Mouse (Mus musculus) liver, embryonic 11.5 days (tissue): ENCODE measurements around the gene Ier3. TPM values are rescaled to one million over a fixed set of nuclear protein-coding genes. Genes with fewer than 3 reads are reported as not detected.

Source experiments
- ATAC-seq: fragments of 200-750 bp; cut with Nextera tagmentation; replicated peaks from 2 replicates; pipeline ENCODE4 v1.8.0; 2017; ENCODE audit warnings: moderate number of reproducible peaks, mild to moderate bottlenecking, moderate TSS enrichment, moderate library complexity; ENCODE audit not compliant: low FRiP score
- DNase-seq: peaks from one replicate; pipeline ENCODE4 v3.0.0-alpha.2; 2017; ENCODE audit warnings: low spot score
- H3K27ac ChIP-seq: fragments of 300-500 bp; sonication (generic); 2 replicates; pipeline ENCODE4 v1.5.1; 2014; ENCODE audit warnings: mild to moderate bottlenecking, low read depth, low read length, control low read depth
- H3K27me3 ChIP-seq: fragments of 300-500 bp; sonication (generic); replicated peaks from 2 replicates; pipeline ENCODE4 v1.6.1; 2014; ENCODE audit warnings: low read length, mixed read lengths; ENCODE audit not compliant: control insufficient read depth, insufficient read depth
- H3K36me3 ChIP-seq: fragments of 300-500 bp; sonication (generic); 2 replicates; pipeline ENCODE4 v1.6.1; 2014; ENCODE audit warnings: mild to moderate bottlenecking, low read length, moderate library complexity, mixed read lengths; ENCODE audit not compliant: control insufficient read depth, insufficient read depth
- H3K4me1 ChIP-seq: fragments of 300-500 bp; sonication (generic); replicated peaks from 2 replicates; pipeline ENCODE4 v1.6.1; 2014; ENCODE audit warnings: low read length, mixed read lengths; ENCODE audit not compliant: control insufficient read depth, insufficient read depth
- H3K4me2 ChIP-seq: fragments of 300-500 bp; sonication (generic); 2 replicates; pipeline ENCODE4 v1.6.1; 2014; ENCODE audit warnings: mild to moderate bottlenecking, control low read depth, moderate library complexity
- H3K4me3 ChIP-seq: fragments of 300-500 bp; sonication (generic); 2 replicates; pipeline ENCODE4 v1.5.1; 2014; ENCODE audit warnings: low read depth, low read length, control low read depth
- H3K9ac ChIP-seq: fragments of 300-500 bp; sonication (generic); 2 replicates; pipeline ENCODE4 v1.6.1; 2014; ENCODE audit warnings: low read depth, low read length, control low read depth
- H3K9me3 ChIP-seq: fragments of 300-500 bp; sonication (generic); 2 replicates; pipeline ENCODE4 v1.6.1; 2016; ENCODE audit warnings: low read length, inconsistent platforms, mixed read lengths; ENCODE audit not compliant: control insufficient read depth
- WGBS: fragments of 180-500 bp; shearing (Covaris S2); extraction: QIAGEN DNeasy Blood & Tissue Kit; methylation state at CpG from one replicate; pipeline ENCODE4 v1.1.7; 2014; 5-methylcytosine and 5-hydroxymethylcytosine counted together
- polyA plus RNA-seq: library from polyadenylated mRNA; unstranded; fragments of >200 nt; fragmentation: Nextera tagmentation; extraction: Ambion mirVana; gene quantifications from 2 replicates; pipeline ENCODE4 v1.2.1, GENCODE M21; 2014

Gene Ier3
- polyA plus RNA-seq, 1 experiment from 2014 or later = 9.4 TPM

DNA sequence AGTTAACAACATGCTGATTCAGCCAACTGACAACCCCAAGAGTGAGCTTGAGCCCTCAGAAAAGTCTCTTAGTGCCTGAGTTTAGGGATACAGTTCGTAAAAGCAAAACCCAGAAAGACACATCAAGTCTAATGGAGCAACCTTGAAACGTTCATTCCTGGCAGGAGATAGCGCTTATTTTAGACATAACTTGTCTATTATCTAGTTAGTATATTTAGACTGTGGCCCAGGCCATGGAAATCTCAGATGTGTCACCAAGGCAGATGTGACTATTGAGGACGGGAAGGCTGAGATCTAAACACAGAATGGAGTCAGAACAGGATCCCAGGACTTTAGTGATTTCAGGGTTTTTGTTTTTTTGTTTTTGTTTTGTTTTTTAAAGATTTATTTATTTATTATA, 36.3 kb upstream of the Ier3 start:
- Histone ChIP-seq H3K4me2 (no peak overlapping the region), H3K4me1 (peaks cover 5% of the 10 kb centered on the region; the same call in 1 of the 2 replicates), H3K9ac (no peak overlapping the region), H3K27me3 (no peaks in the 10 kb centered on the region), H3K4me3 (no peak overlapping the region), H3K9me3 (no peaks in the 10 kb centered on the region), H3K36me3 (no peaks in the 10 kb centered on the region), H3K27ac (no peak overlapping the region)
- DNase-seq (no peak), ATAC-seq (no peak)
- 67% methylated on average over 4 of the region's 4 CpGs for WGBS

- Histone ChIP-seq H3K4me2 (no peak overlapping the region), H3K27ac (no peak overlapping the region), H3K36me3 (no peaks in the 10 kb centered on the region), H3K9me3 (no peaks in the 10 kb centered on the region), H3K4me3 (no peak overlapping the region), H3K4me1 (peaks cover 5% of the 10 kb centered on the region; the same call in 1 of the 2 replicates), H3K9ac (no peak overlapping the region), H3K27me3 (no peaks in the 10 kb centered on the region)
- ATAC-seq = no peak
- DNase-seq = no peak
Measured at GRCm38 (mm10) chr17:35787493-35787892, 34.0 kb upstream of the Ier3 start.

DNA sequence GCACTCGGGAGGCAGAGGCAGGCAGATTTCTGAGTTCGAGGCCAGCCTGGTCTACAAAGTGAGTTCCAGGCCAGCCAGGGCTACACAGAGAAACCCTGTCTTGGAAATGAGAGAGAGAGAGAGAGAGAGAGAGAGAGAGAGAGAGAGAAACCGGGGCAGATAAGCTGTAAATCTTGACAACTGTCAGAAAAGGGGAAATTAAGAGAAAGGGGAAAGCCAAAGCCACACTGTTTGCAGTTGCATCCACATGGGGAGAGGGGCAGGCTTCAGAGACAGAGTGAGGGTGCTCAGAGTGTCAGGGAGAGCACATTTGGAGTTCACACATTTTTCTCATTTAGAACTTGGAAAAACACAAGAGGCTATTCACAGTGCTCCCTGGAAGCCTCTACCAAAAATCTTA, 33.5 kb upstream of the Ier3 start:
- WGBS = 55% methylated on average over 3 of the region's 3 CpGs

GRCm38 (mm10) chr17:35790933-35791332, 30.6 kb upstream of the Ier3 start:
- WGBS = 81% methylated on average over 4 of the region's 4 CpGs
- no peak for DNase-seq

More for the DNA sequence above, 33.5 kb upstream of the Ier3 start:
- Histone ChIP-seq H3K36me3 (no peaks in the 10 kb centered on the region), H3K9me3 (no peaks in the 10 kb centered on the region), H3K4me2 (no peak overlapping the region), H3K4me3 (no peak overlapping the region), H3K9ac (no peak overlapping the region), H3K27ac (no peak overlapping the region), H3K4me1 (peaks cover 5% of the 10 kb centered on the region; the same call in 1 of the 2 replicates), H3K27me3 (no peaks in the 10 kb centered on the region)
- ATAC-seq (no peak), DNase-seq (no peak)

GRCm38 (mm10) chr17:35792837-35793236, 28.6 kb upstream of the Ier3 start:
- 74% methylated on average over 2 of the region's 2 CpGs for WGBS
- no peak overlapping the region for H3K4me2 ChIP-seq
- no peaks in the 10 kb centered on the region for H3K36me3 ChIP-seq
- H3K9ac ChIP-seq = no peak overlapping the region
- no peaks in the 10 kb centered on the region for H3K9me3 ChIP-seq
- peaks cover 11% of the 10 kb centered on the region for H3K4me1 ChIP-seq
- DNase-seq (no peak), ATAC-seq (no peak)
- no peaks in the 10 kb centered on the region for H3K27me3 ChIP-seq
- no peak overlapping the region for H3K27ac ChIP-seq
- H3K4me3 ChIP-seq = no peak overlapping the region

More at GRCm38 (mm10) chr17:35790933-35791332, 30.6 kb upstream of the Ier3 start:
- Histone ChIP-seq H3K4me3 (no peak overlapping the region), H3K4me1 (peaks cover 7% of the 10 kb centered on the region), H3K4me2 (no peak overlapping the region), H3K9ac (no peak overlapping the region), H3K36me3 (no peaks in the 10 kb centered on the region), H3K27me3 (no peaks in the 10 kb centered on the region), H3K27ac (no peak overlapping the region), H3K9me3 (no peaks in the 10 kb centered on the region)
- no peak for ATAC-seq

DNA sequence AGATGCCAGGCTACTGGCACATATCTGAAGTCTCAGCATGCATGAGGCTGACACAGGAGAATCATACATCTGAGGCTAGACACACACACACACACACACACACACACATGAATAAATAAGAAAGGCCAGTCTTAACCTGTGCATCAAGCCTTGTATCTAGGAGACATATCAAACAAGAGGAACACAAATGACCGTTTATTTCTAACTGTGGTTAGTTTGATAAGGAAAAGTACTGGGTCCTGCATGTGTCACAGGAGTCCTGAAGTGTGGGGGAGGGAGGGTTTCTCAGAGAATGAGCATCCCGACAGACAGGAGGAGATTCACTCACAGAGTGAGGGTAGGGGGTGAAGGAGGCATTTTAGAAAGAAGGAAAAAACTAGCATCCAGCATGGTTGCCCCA, 26.4 kb upstream of the Ier3 start:
- ATAC-seq (peak; percentile 53), DNase-seq (no peak)
- Histone ChIP-seq H3K9me3 (peaks cover 2% of the 10 kb centered on the region; the same call in 1 of the 2 replicates), H3K4me2 (peak overlapping the region; percentile 7; the same call in 1 of the 2 replicates), H3K4me1 (peaks cover 11% of the 10 kb centered on the region), H3K27me3 (no peaks in the 10 kb centered on the region), H3K36me3 (no peaks in the 10 kb centered on the region), H3K4me3 (no peak overlapping the region), H3K9ac (no peak overlapping the region), H3K27ac (peak overlapping the region; percentile 34; the same call in 1 of the 2 replicates)
- 22% methylated on average over 2 of the region's 2 CpGs for WGBS

DNA sequence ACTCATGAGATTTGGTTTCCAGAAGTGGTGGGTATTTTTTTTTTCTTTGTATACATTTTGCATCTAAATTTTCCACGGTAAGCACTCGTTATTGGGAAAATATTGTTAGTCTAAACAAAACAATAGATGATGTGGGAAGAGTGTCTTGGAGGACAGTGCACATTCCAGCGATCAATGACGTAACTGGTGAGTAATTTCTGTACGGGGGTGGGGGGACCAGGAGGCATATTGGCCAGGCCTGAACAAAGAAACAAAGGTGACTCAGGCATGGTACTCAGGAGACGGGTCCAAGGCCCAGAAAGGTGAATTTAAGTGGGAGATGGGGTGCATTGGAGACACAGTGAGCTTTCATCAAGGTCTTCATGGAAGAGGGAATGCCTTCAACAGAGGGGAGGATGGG, 25.8 kb upstream of the Ier3 start:
- WGBS = 77% methylated on average over 6 of the region's 6 CpGs
- ATAC-seq (no peak), DNase-seq (no peak)
- Histone ChIP-seq H3K27ac (no peak overlapping the region), H3K9ac (no peak overlapping the region), H3K4me2 (no peak overlapping the region), H3K27me3 (no peaks in the 10 kb centered on the region), H3K36me3 (no peaks in the 10 kb centered on the region), H3K9me3 (peaks cover 2% of the 10 kb centered on the region; the same call in 1 of the 2 replicates), H3K4me1 (peaks cover 11% of the 10 kb centered on the region), H3K4me3 (no peak overlapping the region)

GRCm38 (mm10) chr17:35796835-35797234, 24.6 kb upstream of the Ier3 start:
- Histone ChIP-seq H3K36me3 (no peaks in the 10 kb centered on the region), H3K27ac (no peak overlapping the region), H3K27me3 (no peaks in the 10 kb centered on the region), H3K4me2 (no peak overlapping the region), H3K9ac (no peak overlapping the region), H3K4me1 (peaks cover 11% of the 10 kb centered on the region), H3K9me3 (peaks cover 2% of the 10 kb centered on the region; the same call in 1 of the 2 replicates), H3K4me3 (no peak overlapping the region)
- ATAC-seq (no peak), DNase-seq (no peak)
- WGBS = 40% methylated on average over 5 of the region's 5 CpGs

DNA sequence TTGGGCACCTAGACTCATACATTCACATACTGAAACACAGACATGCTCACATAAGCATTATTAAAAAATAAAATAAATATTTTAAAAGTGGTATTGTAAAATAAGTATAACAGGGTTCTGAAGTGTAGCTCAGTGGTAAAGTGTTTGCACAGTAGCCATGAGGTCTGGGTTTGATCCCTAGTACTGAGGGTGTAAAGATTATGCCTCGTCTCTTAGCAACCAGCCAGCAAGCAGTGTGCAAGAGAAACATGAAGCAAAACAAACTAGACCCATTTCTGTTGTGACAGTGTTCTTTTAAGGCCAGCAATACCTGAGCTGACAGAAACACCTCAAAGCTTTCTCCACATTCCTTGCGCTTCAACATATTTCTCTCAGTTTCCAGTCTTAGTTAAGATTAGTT, 20.6 kb upstream of the Ier3 start:
- DNase-seq (no peak), ATAC-seq (no peak)
- Histone ChIP-seq H3K36me3 (no peaks in the 10 kb centered on the region), H3K4me1 (peaks cover 4% of the 10 kb centered on the region), H3K4me2 (no peak overlapping the region), H3K27ac (no peak overlapping the region), H3K4me3 (no peak overlapping the region), H3K27me3 (no peaks in the 10 kb centered on the region), H3K9ac (no peak overlapping the region), H3K9me3 (peaks cover 2% of the 10 kb centered on the region; the same call in 1 of the 2 replicates)
- WGBS = 76% methylated on average over 2 of the region's 2 CpGs
